Mouse (Mus musculus) forebrain, embryonic 12.5 days (tissue): ENCODE results near the gene Dmbx1. TPM values are rescaled to one million over a fixed set of nuclear protein-coding genes. Genes with fewer than 3 reads are reported as not detected.
A peak's percentile ranks its signal among the peaks of the same experiment; 100 is the strongest.

Source experiments
- ATAC-seq: fragments of 200-750 bp; cut with Nextera tagmentation; 2 replicates; pipeline ENCODE4 v1.8.0; 2017; ENCODE audit warnings: moderate TSS enrichment; ENCODE audit not compliant: low FRiP score
- H3K27ac ChIP-seq: fragments of 300-500 bp; sonication (generic); 2 replicates; pipeline ENCODE4 v1.5.1; 2016; ENCODE audit warnings: mild to moderate bottlenecking
- H3K27me3 ChIP-seq: fragments of 300-500 bp; sonication (generic); 2 replicates; pipeline ENCODE4 v1.6.1; 2016; ENCODE audit warnings: mild to moderate bottlenecking
- H3K36me3 ChIP-seq: fragments of 300-500 bp; sonication (generic); replicated peaks from 2 replicates; pipeline ENCODE4 v1.6.1; 2016; ENCODE audit warnings: mild to moderate bottlenecking
- H3K4me1 ChIP-seq: fragments of 300-500 bp; sonication (generic); 2 replicates; pipeline ENCODE4 v1.6.1; 2016
- H3K4me2 ChIP-seq: fragments of 300-500 bp; sonication (generic); 2 replicates; pipeline ENCODE4 v1.6.1; 2016; ENCODE audit warnings: mild to moderate bottlenecking, moderate library complexity
- H3K4me3 ChIP-seq: fragments of 300-500 bp; sonication (generic); replicated peaks from 2 replicates; pipeline ENCODE4 v1.5.1; 2016; ENCODE audit warnings: mild to moderate bottlenecking
- H3K9ac ChIP-seq: fragments of 300-500 bp; sonication (generic); 2 replicates; pipeline ENCODE4 v1.6.1; 2016; ENCODE audit warnings: mild to moderate bottlenecking
- H3K9me3 ChIP-seq: fragments of 300-500 bp; sonication (generic); 2 replicates; pipeline ENCODE4 v1.6.1; 2016
- WGBS: fragments of 180-500 bp; shearing (Covaris S2); methylation state at CpG from one replicate; pipeline ENCODE4 v1.1.7; 2016; 5-methylcytosine and 5-hydroxymethylcytosine counted together
- polyA plus RNA-seq: library from polyadenylated mRNA; unstranded; fragments of >200 nt; fragmentation: Nextera tagmentation; extraction: Ambion mirVana; gene quantifications from 2 replicates; pipeline ENCODE4 v1.2.1, GENCODE M21; 2016

Gene Dmbx1
- polyA plus RNA-seq: 0.51 and 0.87 TPM in 2 replicates

DNA sequence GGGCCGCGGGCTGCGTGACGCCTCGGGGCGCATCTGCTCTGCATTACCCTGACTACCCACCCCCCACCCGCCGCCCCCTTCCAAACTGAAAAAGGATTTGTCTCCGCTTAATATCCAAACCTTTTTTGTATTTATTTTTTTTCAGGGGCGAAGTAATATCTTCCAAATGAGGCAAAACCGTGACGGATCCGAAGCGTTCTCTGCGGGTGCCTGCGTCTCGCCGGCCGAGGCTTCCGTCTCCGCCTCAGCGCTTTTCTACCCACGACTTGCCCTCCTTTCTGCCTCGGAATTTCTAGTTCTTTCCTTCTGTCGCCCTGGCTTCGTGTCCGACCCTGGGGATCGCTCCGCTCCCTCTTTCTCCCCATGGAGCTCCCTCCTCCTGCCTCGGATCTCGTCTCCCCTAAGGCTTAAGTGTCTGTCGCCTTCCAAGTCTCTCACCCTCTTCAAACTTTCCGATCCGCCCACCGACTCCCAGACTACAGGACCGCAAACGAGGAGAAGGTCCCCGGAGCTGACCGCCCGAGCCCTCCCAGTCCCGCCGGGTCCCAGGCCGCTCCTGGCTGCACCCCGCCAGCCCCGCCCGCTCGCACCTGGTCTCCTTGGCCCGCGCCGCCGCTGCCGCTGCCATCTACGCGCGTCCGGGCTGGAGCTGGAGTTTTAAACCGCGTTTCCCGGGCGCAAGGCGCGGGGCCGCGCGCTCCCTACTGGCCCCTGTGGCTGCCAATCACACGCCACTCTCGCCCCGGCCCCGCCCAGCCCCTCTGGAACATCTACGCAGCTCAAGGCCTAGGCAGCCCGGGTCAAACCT, at the start of gene Dmbx1:
Gene Dmbx1, minus strand, starts transcription at position 632 of the 808 bp plus-strand sequence.
- H3K27ac ChIP-seq: no peak within 1 kb of the TSS
- peak within 1 kb of the TSS; percentile 36 for H3K9ac ChIP-seq

DNA sequence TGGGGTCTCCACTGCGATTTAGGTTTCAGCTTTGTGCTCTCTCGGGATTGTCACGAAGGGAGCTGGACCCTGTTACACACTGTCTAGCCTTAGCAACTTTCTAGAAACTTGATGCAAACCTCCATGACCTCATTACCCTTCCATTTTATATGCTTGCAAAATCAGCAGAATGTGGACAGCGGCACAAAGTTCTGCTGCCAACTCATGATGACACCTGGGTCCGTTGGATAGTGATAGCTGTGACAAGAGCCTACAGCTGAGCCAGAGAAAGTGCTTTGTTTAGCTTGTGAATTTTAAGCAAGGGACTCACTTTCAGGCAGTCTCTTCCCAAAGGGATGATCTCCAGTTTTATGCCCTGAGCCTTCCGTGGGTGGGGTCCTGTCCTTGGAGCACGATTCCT, 49.7 kb upstream of the Dmbx1 start:
- no peaks in the 10 kb centered on the region; the same call in 1 of the 2 replicates for H3K9me3 ChIP-seq
- no peak for ATAC-seq
- H3K4me2 ChIP-seq: no peak overlapping the region
- WGBS: 85% methylated on average over 7 of the region's 7 CpGs
- H3K27me3 ChIP-seq: peaks cover 31% of the 10 kb centered on the region
- H3K4me1 ChIP-seq: peaks cover 2% of the 10 kb centered on the region; the same call in 1 of the 2 replicates
- no peak overlapping the region for H3K9ac ChIP-seq
- H3K4me3 ChIP-seq: no peak overlapping the region
- no peak overlapping the region for H3K27ac ChIP-seq
- no peaks in the 10 kb centered on the region for H3K36me3 ChIP-seq

More for the DNA sequence above, at the start of gene Dmbx1:
- H3K9me3 ChIP-seq: no peaks in the 10 kb centered on the region
- no peaks in the 10 kb centered on the region for H3K36me3 ChIP-seq
- peak; percentile 55; the same call in 1 of the 2 replicates for ATAC-seq
- H3K27me3 ChIP-seq: peaks cover 100% of the 10 kb centered on the region
- under 1% methylated on average over 71 of the region's 71 CpGs for WGBS
- peak within 1 kb of the TSS; percentile 59 for H3K4me2 ChIP-seq
- peaks cover 63% of the 10 kb centered on the region for H3K4me1 ChIP-seq
- peak within 1 kb of the TSS; percentile 40 for H3K4me3 ChIP-seq

DNA sequence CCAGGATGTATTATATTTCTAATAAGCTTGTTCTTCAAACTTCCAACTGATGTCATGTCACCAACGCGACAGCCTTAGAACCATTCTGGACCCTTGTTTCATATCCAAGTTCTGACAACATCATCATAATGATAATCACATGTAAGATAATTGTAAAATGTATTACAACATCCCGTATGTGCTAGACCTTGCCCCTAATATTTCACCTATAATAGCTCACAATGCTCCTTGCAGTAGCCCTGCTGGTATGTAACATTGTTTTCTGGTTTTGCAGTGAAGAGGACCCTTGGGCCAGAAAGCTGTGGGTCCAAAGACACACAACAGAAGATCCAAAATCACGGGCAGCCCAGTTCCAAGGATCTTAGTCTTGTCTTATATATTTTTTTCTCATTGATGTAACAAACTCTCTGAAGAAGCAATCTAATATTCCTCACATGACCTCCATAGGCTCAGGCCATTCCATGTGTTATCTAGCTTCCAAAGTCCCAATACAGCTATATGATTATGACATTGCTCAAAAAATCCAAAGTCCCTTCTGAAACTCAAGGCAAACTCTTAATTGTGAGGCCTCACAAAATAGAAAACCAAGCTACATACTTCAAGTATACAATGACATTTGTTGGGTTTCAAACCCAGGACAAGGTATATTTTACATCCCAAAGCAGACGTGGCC, 48.3 kb upstream of the Dmbx1 start:
- Histone ChIP-seq H3K4me1 (peaks cover 4% of the 10 kb centered on the region; the same call in 1 of the 2 replicates), H3K9ac (no peak overlapping the region), H3K27ac (no peak overlapping the region), H3K27me3 (peaks cover 43% of the 10 kb centered on the region), H3K4me2 (no peak overlapping the region), H3K36me3 (no peaks in the 10 kb centered on the region), H3K4me3 (no peak overlapping the region), H3K9me3 (no peaks in the 10 kb centered on the region; the same call in 1 of the 2 replicates)
- ATAC-seq: no peak
- WGBS: 75% methylated on average over 5 of the region's 5 CpGs

DNA sequence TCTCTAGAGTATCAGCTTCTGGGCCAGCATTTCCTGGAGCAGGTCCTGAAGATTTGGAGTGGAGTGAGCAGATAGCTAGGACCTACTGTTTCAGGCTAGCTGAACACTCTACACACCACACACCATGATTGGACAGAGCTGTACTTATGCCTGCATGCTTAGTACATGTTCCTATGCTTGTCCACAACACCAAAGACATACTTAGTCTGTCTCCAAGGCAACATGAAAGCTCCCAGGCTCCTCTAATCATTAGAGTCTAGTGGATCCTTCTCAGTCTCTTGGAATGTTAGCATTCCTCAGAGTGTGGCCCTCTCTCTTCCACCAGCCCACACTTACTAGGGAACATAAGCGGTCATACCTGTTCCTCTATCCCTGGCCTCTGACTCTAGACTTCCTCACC, 47.7 kb upstream of the Dmbx1 start:
- H3K27ac ChIP-seq: no peak overlapping the region
- H3K4me2 ChIP-seq: no peak overlapping the region
- WGBS: 84% methylated on average over 1 of the region's 1 CpGs
- H3K27me3 ChIP-seq: peaks cover 49% of the 10 kb centered on the region
- no peaks in the 10 kb centered on the region; the same call in 1 of the 2 replicates for H3K9me3 ChIP-seq
- no peak overlapping the region for H3K4me3 ChIP-seq
- H3K9ac ChIP-seq: no peak overlapping the region
- H3K4me1 ChIP-seq: peaks cover 4% of the 10 kb centered on the region; the same call in 1 of the 2 replicates
- no peak for ATAC-seq
- H3K36me3 ChIP-seq: no peaks in the 10 kb centered on the region

DNA sequence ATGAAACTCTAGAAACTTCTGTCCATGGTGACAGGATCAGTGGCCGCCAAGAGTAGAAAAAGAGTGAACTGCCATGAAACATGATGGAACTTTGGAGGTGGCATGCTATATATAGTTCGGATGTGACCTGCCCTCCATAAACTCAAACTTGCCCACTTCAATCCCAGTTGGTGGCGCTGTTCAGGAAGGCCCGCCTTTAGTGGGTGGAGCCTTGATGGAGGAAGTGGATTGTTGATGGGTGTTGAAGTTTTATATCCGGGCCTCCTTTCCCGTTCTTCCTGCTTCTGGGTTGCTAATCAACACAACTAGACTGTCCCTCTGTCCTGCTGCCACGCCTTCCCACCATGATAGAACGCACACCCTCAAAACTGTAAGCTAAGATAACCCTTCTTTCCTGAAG, 45.2 kb upstream of the Dmbx1 start:
- ATAC-seq: no peak
- Histone ChIP-seq H3K9ac (no peak overlapping the region), H3K4me3 (no peak overlapping the region), H3K4me2 (no peak overlapping the region), H3K4me1 (peaks cover 11% of the 10 kb centered on the region), H3K27me3 (peaks cover 72% of the 10 kb centered on the region), H3K9me3 (no peaks in the 10 kb centered on the region), H3K36me3 (no peaks in the 10 kb centered on the region), H3K27ac (no peak overlapping the region)
- WGBS: 34% methylated on average over 8 of the region's 8 CpGs

DNA sequence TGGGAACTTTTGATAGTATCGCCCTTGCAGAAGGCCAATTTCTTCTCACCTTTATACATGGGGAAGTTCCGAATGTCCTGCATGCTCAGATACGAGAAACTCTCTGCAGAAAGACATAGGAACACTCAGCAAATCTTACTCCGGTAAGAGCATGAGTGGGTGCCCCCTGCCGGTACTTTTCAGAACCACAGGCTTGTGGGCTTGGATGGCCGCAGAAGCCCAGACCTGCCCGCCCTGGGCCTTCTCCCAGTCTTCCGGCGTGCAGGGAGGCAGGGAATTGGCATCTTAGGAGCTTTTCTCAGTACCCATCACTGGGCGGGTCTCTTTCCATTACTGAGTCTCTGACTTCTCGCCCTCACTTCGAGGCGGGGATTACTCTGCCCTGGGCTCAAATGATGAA, 44.4 kb upstream of the Dmbx1 start:
- H3K27ac ChIP-seq: no peak overlapping the region
- no peak overlapping the region for H3K9ac ChIP-seq
- no peaks in the 10 kb centered on the region for H3K9me3 ChIP-seq
- peak; percentile 34; the same call in 1 of the 2 replicates for ATAC-seq
- H3K4me2 ChIP-seq: no peak overlapping the region
- H3K4me1 ChIP-seq: peaks cover 19% of the 10 kb centered on the region
- H3K27me3 ChIP-seq: peaks cover 81% of the 10 kb centered on the region
- no peak overlapping the region for H3K4me3 ChIP-seq
- 3% methylated on average over 13 of the region's 13 CpGs for WGBS
- no peaks in the 10 kb centered on the region for H3K36me3 ChIP-seq

DNA sequence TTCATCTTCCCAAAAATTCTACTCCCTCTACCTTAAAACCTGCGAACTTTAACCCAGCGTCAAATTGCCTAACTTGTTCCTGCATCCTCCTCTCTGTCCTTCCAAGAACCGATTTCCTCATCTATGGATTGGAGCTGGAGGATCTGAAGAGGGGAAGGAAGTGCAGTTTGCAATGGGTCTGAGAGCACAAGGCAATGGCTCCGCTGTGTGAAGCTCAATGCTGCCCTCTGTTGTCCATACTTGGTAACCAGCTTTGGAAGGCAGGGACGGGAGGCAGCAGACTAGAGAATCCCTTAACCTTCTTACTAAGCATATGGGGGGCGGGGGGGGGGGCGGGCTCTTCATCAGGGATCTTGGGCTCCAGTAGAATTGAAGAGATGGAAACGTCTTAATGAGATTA, 41.0 kb upstream of the Dmbx1 start:
- peaks cover 38% of the 10 kb centered on the region for H3K4me1 ChIP-seq
- H3K36me3 ChIP-seq: no peaks in the 10 kb centered on the region
- no peak overlapping the region for H3K27ac ChIP-seq
- WGBS: under 1% methylated on average over 8 of the region's 8 CpGs
- no peak overlapping the region for H3K4me3 ChIP-seq
- H3K9me3 ChIP-seq: no peaks in the 10 kb centered on the region
- H3K4me2 ChIP-seq: no peak overlapping the region
- H3K9ac ChIP-seq: no peak overlapping the region
- H3K27me3 ChIP-seq: peaks cover 95% of the 10 kb centered on the region
- ATAC-seq: peak; percentile 42; the same call in 1 of the 2 replicates

DNA sequence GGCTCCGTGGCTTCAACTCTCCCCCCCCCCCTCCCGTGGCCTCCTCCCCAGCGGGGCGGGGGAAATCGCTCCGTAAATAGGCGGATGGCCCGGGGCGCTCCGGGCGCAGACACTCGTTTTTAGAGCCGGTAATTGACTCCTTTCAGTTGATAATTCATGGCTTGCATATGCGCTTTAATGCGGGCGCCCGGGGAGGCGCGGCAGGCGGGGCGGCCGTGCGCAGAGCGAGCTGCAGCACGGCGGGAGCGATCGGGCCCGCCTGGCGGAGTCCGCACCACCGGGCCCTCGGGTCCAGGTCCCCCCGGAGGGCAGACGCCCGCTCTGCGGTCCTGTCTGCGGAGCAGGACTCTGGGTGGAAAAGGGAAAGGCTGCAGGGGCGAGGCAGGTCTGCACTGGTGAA, 39.7 kb upstream of the Dmbx1 start:
- H3K9ac ChIP-seq: peak overlapping the region; percentile 25; the same call in 1 of the 2 replicates

DNA sequence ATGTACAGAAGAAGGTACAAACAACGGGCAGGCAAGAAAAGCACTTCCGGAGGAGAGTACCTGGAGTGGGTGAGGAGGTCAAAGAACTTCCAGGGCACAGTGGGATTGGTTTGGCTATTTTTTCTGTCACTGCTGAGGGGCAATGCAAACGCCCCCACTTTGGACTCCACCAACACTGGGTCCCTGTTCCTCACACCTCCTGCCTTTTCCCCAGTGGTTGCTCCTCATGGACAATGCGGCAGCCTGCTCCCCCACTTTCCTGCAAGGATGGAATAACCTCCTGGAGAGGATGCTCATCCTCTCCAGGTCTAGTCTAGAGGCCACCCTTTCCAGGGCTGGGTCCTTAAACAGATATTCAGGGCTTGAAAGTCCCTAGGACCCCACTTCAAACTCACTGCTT, 39.2 kb upstream of the Dmbx1 start:
- peak overlapping the region; percentile 54 for H3K4me2 ChIP-seq
- H3K4me3 ChIP-seq: peak overlapping the region; percentile 31
- H3K27me3 ChIP-seq: peaks cover 97% of the 10 kb centered on the region
- 3% methylated on average over 4 of the region's 4 CpGs for WGBS
- no peak overlapping the region for H3K9ac ChIP-seq
- no peaks in the 10 kb centered on the region for H3K36me3 ChIP-seq
- no peak overlapping the region for H3K27ac ChIP-seq
- no peaks in the 10 kb centered on the region for H3K9me3 ChIP-seq
- H3K4me1 ChIP-seq: peaks cover 37% of the 10 kb centered on the region
- peak; percentile 4; the same call in 1 of the 2 replicates for ATAC-seq

More for the DNA sequence above, 39.7 kb upstream of the Dmbx1 start:
- H3K9me3 ChIP-seq: no peaks in the 10 kb centered on the region
- ATAC-seq: peak; percentile 50
- WGBS: 1% methylated on average over 39 of the region's 39 CpGs
- H3K4me2 ChIP-seq: peak overlapping the region; percentile 54
- no peak overlapping the region for H3K27ac ChIP-seq
- H3K36me3 ChIP-seq: no peaks in the 10 kb centered on the region
- H3K4me1 ChIP-seq: peaks cover 40% of the 10 kb centered on the region
- H3K4me3 ChIP-seq: peak overlapping the region; percentile 31
- H3K27me3 ChIP-seq: peaks cover 96% of the 10 kb centered on the region

DNA sequence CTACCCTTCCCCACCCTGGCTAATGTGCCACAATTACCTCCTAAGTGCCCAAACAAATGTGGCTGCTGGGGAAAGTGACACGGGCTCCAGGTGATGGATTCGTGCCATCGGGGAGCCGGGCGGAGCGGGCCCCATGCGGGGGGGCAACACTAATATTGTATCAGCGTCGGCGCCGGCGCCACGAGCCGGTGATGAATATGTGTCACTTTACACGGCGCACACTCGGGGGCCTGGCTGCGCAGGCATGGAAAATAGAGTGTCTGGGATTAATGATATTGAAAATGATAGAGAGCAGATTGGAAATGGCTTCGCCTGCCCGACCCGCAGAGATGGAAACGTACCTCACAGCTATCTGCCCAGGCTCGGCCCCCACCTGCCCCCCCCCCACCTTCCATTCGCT, 32.8 kb upstream of the Dmbx1 start:
- no peaks in the 10 kb centered on the region for H3K36me3 ChIP-seq
- H3K9ac ChIP-seq: no peak overlapping the region
- ATAC-seq: no peak
- no peak overlapping the region for H3K27ac ChIP-seq
- no peaks in the 10 kb centered on the region for H3K9me3 ChIP-seq
- WGBS: 70% methylated on average over 24 of the region's 24 CpGs
- H3K27me3 ChIP-seq: peaks cover 99% of the 10 kb centered on the region
- H3K4me3 ChIP-seq: no peak overlapping the region
- H3K4me2 ChIP-seq: no peak overlapping the region
- H3K4me1 ChIP-seq: peaks cover 27% of the 10 kb centered on the region; the same call in 1 of the 2 replicates

DNA sequence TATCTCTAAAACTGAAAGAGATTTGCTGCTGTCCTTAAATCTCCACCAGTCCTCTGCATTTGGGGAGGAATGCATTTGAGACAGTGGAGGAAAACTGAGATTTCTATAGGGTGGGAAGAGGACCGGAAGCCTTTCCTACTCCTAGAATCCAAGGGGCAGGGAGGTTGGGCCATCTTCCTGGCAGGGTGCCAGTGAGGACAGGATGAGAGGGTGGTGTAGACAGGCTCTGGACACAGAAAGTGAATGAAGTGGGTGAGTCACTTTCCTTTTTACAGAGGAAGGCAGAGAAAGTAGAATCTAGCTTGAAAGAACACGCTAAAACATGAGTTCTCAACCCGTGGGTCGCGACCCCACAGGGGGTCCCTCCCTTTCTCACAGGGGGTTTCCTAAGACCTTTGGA, 24.7 kb upstream of the Dmbx1 start:
- ATAC-seq: no peak
- no peak overlapping the region for H3K4me3 ChIP-seq
- H3K27ac ChIP-seq: no peak overlapping the region
- H3K36me3 ChIP-seq: no peaks in the 10 kb centered on the region
- WGBS: 6% methylated on average over 5 of the region's 5 CpGs
- no peak overlapping the region for H3K9ac ChIP-seq
- H3K4me2 ChIP-seq: no peak overlapping the region
- H3K4me1 ChIP-seq: peaks cover 51% of the 10 kb centered on the region
- peaks cover 100% of the 10 kb centered on the region for H3K27me3 ChIP-seq
- no peaks in the 10 kb centered on the region for H3K9me3 ChIP-seq

DNA sequence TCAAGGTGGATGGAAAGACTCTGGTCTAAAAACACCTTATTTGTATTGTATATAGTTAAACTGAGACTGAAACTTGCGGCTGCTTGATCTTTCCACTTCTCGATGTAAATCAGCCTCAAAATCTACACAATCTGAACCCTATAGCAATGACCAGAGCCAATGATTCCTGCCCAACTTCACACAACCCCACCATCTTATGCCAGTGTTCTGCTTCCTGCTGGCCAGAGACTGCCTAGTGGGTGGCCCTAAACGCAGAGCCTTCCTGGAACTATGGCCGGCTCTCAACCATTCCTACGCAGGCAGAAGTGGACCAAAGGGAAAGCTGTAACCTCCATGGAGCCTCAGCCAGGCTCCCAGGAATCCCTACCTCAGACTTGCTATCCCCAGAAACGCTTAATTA, 24.0 kb upstream of the Dmbx1 start:
- Histone ChIP-seq H3K9ac (no peak overlapping the region), H3K27ac (no peak overlapping the region), H3K9me3 (no peaks in the 10 kb centered on the region), H3K4me3 (no peak overlapping the region), H3K36me3 (no peaks in the 10 kb centered on the region), H3K4me1 (peaks cover 52% of the 10 kb centered on the region), H3K4me2 (peak overlapping the region; percentile 83; the same call in 1 of the 2 replicates), H3K27me3 (peaks cover 100% of the 10 kb centered on the region)
- WGBS: 10% methylated on average over 6 of the region's 6 CpGs
- peak; percentile 15; the same call in 1 of the 2 replicates for ATAC-seq
